Mouse (Mus musculus) adrenal gland, postnatal 14 days (tissue): ENCODE results near the gene Ccl4. TPM values are rescaled to one million over a fixed set of nuclear protein-coding genes. Genes with fewer than 3 reads are reported as not detected.

Source experiments
- DNase-seq: peaks from one replicate; pipeline ENCODE4 v3.0.0; 2021; ENCODE audit warnings: mixed read lengths
- long read RNA-seq, 2 experiments: library from polyadenylated mRNA; stranded (forward); transcript quantifications; one replicate each; pipeline ENCODE4 v2.0.0; 2021
- total RNA-seq: library from RNA; stranded (reverse); gene quantifications from 2 replicates; pipeline ENCODE4 v1.2.3, GENCODE M21; 2021

The Ccl4 gene
- total RNA-seq = not detected in 2 replicates
- long read RNA-seq, experiment 1 = 0 reads
- long read RNA-seq, experiment 2 = 0 reads

GRCm38 (mm10) chr11:83662204-83662603 is at the start of gene Ccl4:
Gene Ccl4, plus strand, starts transcription at chr11:83662584.
- DNase-seq = no peak

- DNase-seq = no peak
These were observed 45.8 kb upstream of the Ccl4 start for GRCm38 (mm10) chr11:83616586-83616985.

DNA sequence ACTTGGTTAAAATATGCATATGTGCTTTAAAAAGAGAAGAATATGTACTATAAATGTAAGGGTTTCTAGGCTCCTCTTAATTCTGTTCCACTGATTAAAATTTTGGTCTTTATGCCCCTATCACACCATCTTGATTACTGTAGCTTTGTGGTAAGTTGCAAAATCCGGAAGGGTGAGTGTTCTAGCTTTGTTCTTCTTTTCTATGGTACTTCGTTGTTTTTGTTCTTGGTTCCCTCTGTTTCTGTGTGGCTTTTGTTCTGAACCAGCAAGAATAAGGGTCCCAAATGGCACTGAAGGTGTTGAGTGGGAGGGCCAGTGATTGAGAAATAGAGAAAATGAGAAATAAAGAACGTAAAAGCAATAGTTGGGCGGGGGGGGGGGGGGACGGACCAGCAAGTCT is 44.1 kb upstream of the Ccl4 start:
- DNase-seq = no peak

- DNase-seq = no peak
These were observed 43.3 kb upstream of the Ccl4 start for GRCm38 (mm10) chr11:83619037-83619436.

- no peak for DNase-seq
These were observed 38.8 kb upstream of the Ccl4 start for GRCm38 (mm10) chr11:83623586-83623985.

- DNase-seq = no peak
These were observed 33.6 kb upstream of the Ccl4 start for GRCm38 (mm10) chr11:83628808-83629207.

- DNase-seq = no peak
These were observed 31.8 kb upstream of the Ccl4 start for GRCm38 (mm10) chr11:83630630-83631029.

GRCm38 (mm10) chr11:83631065-83631464 is 31.3 kb upstream of the Ccl4 start:
- DNase-seq = no peak

DNA sequence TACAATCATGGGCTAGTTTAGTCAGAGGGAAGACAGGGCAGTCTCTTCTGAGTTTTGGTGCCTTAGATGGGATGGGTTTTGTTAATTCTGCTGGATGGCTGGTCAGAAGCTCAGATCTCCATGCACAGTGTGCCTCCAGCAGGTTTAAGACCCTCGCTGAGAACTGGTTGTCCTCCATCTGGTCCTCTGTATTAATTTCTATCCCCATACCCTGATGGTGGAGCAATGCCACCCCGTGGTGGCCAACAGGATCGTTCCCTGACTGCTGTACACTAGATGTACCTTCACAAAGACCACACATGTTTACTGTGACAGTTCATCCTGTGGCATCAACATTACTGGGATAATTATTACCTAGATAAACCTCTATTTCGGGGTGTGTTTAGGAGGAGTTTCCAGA is 29.6 kb upstream of the Ccl4 start:
- DNase-seq = peak; percentile 12

GRCm38 (mm10) chr11:83634425-83634824 is 28.0 kb upstream of the Ccl4 start:
- DNase-seq = no peak

DNA sequence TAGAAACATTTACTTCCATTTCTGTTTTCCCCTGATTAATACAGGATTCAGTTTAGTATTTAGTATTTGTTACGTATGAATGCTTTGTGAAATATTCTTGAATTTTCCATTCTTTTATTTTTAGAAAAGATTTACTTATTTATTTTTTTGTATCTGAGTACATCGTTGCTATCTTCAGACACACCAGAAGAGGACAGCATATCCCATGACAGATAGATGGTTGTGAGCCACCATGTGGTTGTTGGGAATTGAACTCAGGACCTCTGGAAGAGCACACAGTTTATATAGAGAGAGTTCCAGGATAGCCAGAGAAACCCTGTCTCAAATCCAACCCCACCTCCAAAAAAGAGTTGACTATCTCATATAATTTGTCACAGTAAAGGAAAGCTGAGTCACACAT is 27.5 kb upstream of the Ccl4 start:
- DNase-seq = no peak

DNA sequence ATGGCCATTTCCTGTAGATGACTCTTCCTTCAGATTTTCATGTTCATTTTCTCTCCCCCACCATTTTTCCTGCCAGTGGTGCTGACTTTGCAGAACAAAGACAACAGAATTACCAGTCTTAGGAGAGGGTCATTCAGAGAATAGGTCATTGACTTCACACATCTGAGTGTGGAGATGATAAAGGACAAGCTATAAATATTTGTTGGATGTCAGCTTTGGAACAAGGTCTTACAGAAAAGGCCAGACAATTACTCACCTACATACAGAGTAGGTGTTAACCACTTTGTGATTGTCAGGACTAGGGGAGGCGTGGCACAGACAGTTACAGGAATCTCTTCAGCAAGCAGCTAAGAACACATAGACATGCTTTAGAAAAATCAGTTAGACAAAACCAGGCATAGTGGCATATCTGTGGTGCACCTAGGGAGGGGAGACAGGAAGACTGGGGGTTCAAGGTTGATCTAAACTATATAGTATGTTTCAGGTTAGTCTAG is 25.6 kb upstream of the Ccl4 start:
- no peak for DNase-seq

- no peak for DNase-seq
These were observed 23.4 kb upstream of the Ccl4 start for GRCm38 (mm10) chr11:83638934-83639333.

DNA sequence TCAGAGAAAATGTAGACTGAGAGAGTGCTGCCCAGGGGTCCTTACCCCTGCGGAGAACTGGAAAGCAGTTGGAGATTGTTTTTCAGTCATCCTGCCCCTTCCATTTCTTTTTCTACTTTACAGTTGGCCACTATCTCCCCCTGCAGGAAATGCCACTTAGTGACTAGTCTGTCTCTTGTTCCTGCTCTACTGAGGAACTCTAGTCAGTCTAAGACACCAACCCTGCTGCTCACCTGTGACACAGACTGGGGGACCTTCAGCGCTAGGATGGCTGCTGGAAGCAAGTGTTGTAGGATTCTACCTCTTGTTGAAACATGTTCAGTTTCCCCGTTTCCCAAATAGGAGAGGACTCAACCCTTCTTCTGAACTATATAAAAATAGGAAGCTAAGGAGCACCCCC is 22.9 kb upstream of the Ccl4 start:
- no peak for DNase-seq

DNA sequence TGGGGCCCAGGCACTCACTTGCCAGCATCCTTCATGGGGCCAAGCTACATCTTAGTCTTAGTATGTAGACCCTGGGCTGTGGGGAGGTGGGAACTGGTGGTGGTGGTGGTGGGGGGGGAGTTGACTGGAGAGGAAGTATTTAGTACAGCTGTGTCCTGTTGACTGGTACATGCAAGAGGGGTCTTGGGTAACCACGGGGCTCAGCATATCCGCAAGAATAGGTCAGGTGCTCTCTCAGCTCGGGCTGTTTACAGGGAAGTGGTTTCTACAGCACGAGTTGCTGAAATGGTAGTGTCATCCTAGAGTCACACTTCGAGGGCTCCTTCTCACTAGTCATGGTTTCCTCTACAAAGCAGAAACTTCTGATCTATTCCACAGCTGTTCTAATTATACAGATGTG is 22.2 kb upstream of the Ccl4 start:
- DNase-seq = peak; percentile 12

DNA sequence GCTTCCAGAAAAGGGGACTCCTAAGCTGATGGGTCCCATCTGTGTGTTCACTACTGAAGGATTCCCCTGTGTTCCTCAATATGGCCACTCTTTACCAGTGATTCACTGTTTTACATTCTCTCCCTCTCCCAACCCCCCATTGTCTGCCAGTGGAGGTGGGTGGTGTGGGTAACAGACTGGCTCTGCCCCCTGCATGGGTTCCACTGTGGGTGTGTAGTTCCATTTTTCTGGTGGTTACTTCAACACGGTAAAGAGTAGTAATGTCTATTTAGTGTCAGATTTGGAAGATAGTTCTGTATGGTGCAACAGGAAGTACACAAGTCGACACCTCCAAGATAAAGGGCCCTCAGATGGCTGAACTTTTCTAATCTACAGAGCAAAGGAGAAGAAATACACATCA is 21.2 kb upstream of the Ccl4 start:
- DNase-seq = no peak

- DNase-seq = no peak
These were observed 16.9 kb upstream of the Ccl4 start, which contains the start of gene Rpl9-ps1 for GRCm38 (mm10) chr11:83645521-83645920. Gene Rpl9-ps1, minus strand, starts transcription at chr11:83645621.

GRCm38 (mm10) chr11:83646356-83647149 is 15.8 kb upstream of the Ccl4 start:
- DNase-seq = peak; percentile 9

DNA sequence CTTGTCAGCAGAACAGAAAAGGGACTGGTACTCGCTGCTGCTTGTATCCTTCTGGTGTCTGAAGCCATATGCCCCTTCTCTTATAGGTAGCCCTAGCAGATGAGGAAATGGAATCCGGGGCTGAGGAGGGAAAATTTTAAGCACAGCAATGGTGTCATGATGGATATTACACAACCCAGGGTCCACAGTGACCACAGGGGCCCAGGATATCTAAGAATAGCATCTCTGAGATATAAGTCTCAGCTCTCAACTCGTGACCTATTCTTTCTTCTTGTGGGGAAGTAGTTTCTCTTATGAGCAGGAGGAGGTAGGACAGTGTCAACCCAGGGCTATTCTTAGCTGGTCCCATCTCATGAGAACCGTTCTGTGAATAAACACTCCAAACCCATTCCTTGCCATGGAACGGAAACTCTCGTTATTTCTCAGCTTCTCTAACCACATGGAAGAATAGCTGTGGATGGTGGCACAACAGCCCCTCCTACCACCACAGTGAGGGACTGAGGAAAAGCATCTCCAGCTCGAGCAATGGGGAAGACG is 13.0 kb upstream of the Ccl4 start, which contains the start of gene Ccl3:
Gene Ccl3, minus strand, starts transcription at position 51 of the 537 bp plus-strand sequence.
- no peak for DNase-seq

- no peak for DNase-seq
These were observed 7.8 kb upstream of the Ccl4 start for GRCm38 (mm10) chr11:83654606-83655005.

GRCm38 (mm10) chr11:83657508-83657907 is 4.9 kb upstream of the Ccl4 start:
- DNase-seq = no peak

DNA sequence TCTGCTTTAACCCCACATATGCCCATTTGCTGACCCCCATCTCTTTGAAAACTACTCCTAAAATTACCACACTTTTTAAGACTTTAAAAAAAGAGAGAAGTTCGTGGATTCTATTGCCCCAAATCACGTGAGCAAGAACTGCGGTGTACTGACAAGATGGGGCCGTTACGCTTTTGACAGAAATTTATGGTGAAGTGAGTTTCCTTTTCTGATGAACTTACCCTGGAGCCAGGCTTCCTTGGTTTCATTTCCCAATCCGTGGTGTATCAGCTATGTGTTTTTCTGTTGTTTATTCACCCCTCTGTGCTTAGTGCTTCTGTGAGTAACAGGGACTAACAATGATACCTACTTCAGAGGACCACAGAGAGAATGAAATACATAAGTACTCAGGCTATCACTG is 3.6 kb upstream of the Ccl4 start:
- DNase-seq = no peak

DNA sequence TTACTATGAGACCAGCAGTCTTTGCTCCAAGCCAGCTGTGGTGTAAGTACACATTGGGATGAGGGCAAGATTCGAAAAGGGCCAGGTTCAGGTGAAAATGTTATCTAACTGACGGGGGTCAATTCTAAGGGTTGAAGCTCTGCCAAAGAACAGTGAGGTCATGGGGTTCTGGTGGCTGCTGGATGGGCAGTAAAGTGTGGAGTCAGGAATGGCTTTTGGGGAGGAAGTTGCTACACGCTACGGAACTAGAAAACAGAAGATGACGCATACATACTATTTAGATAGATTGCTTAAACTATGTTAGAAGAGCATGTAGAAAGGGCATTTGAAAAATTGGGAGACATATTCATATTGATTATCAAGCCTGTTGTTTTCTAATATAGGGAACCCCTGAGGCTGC is 1.1 kb downstream of the Ccl4 start:
- DNase-seq = no peak

DNA sequence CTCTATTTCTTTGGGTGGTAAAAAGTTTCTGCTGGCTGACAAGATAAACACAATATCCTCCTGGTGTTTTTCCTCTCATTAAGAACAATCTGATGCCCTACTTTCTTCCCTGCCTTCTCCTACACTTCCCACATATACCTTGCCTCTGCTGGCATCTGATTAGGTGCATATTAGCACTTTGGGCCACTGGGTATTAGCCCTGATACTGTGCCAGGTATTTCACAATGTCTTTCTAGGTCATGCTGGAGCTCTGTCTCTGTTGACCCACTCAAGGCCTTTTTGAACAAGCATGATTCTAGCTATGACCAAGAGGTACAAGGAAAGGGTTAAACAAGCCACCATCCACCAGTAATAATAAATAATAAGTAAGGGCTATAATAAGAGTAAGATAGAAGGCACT is 9.4 kb downstream of the Ccl4 start:
- peak; percentile 21 for DNase-seq
